ENCODE assay signal across 30 mouse cellular contexts in genomic region chr8:9204345-9205067, GRCm38 (mm10).
DNase-seq lines count a peak whose midpoint lies in the region; ATAC-seq and TF ChIP-seq lines count a peak whose summit lies in the region.
"Had no signal": no experiment of that assay in that cellular context is flagged by ENCODE, and none has a peak within 500 bp of the region (broad histone marks: within the 10 kb centered on the region; RNA-seq: fewer than 3 reads in every experiment).

No protein-coding gene starts in this region.

- peak overlapping the region; percentile 72 for H3K27ac ChIP-seq in forebrain, embryonic 10.5 days
- H3K27ac ChIP-seq in forebrain, postnatal 0 days (ENCODE audit: low read depth, low read length), result no peak overlapping the region
- peak overlapping the region; percentile 49 for H3K27ac ChIP-seq in testis, adult 2 months (ENCODE audit: control insufficient read depth, insufficient read depth, low read depth, low read length)
- peak overlapping the region; percentile 69 for H3K27ac ChIP-seq in forebrain, embryonic 12.5 days
- H3K27ac ChIP-seq: embryonic facial prominence, embryonic 15.5 days; heart, adult 2 months; heart, embryonic 13.5 days; hindbrain, embryonic 15.5 days; kidney, embryonic 15.5 days; limb, embryonic 13.5 days; liver, embryonic 13.5 days; midbrain, embryonic 12.5 days; neural tube, embryonic 12.5 days; stomach, postnatal 0 days had no signal

- 51% methylated on average over 10 of the region's 10 CpGs for WGBS in forebrain, embryonic 10.5 days
- WGBS in forebrain, postnatal 0 days, result 18% methylated on average over 10 of the region's 10 CpGs
- 23% methylated on average over 10 of the region's 10 CpGs for WGBS in forebrain, embryonic 12.5 days

- no peak for TF ChIP-seq POLR2A in testis, adult 2 months (IDR thresholded peaks at IDR 0.05; ENCODE audit: control insufficient read depth, low read depth, low read length)

- H3K27me3 ChIP-seq in forebrain, embryonic 10.5 days (ENCODE audit: poor library complexity, severe bottlenecking), result no peaks in the 10 kb centered on the region
- no peaks in the 10 kb centered on the region for H3K27me3 ChIP-seq in forebrain, postnatal 0 days (ENCODE audit: insufficient read depth, low read length)
- H3K27me3 ChIP-seq in testis, adult 2 months (ENCODE audit: control insufficient read depth, insufficient read depth, low read length), result no peaks in the 10 kb centered on the region
- H3K27me3 ChIP-seq in forebrain, embryonic 12.5 days, result no peaks in the 10 kb centered on the region
- H3K27me3 ChIP-seq: CH12.LX; embryonic facial prominence, embryonic 15.5 days; heart, embryonic 13.5 days; hindbrain, embryonic 15.5 days; kidney, embryonic 15.5 days; limb, embryonic 13.5 days; liver, embryonic 13.5 days; neural tube, embryonic 12.5 days had no signal

- peaks cover 3% of the 10 kb centered on the region; the same call in 1 of the 2 replicates for H3K9me3 ChIP-seq in forebrain, embryonic 10.5 days
- no peaks in the 10 kb centered on the region for H3K9me3 ChIP-seq in forebrain, postnatal 0 days (ENCODE audit: low read length)
- no peaks in the 10 kb centered on the region for H3K9me3 ChIP-seq in forebrain, embryonic 12.5 days
- H3K9me3 ChIP-seq: embryonic facial prominence, embryonic 15.5 days; G1E; heart, embryonic 13.5 days; hindbrain, embryonic 15.5 days; kidney, embryonic 15.5 days; limb, embryonic 13.5 days; liver, embryonic 13.5 days; midbrain, embryonic 12.5 days; neural tube, embryonic 12.5 days had no signal

- H3K4me2 ChIP-seq in forebrain, postnatal 0 days (ENCODE audit: low read depth), result no peak overlapping the region
- H3K4me2 ChIP-seq in forebrain, embryonic 12.5 days, result no peak overlapping the region
- H3K4me2 ChIP-seq: embryonic facial prominence, embryonic 15.5 days; heart, embryonic 13.5 days; hindbrain, embryonic 15.5 days; kidney, embryonic 15.5 days; limb, embryonic 13.5 days; liver, embryonic 13.5 days; midbrain, embryonic 12.5 days; neural tube, embryonic 12.5 days had no signal

- no peak for ATAC-seq in forebrain, postnatal 0 days
- peak; percentile 80; the same call in 1 of the 2 replicates for ATAC-seq in forebrain, embryonic 12.5 days (ENCODE audit: low FRiP score)
- ATAC-seq: intestine, postnatal 0 days had no signal

- peaks cover 38% of the 10 kb centered on the region for H3K4me1 ChIP-seq in forebrain, embryonic 10.5 days
- H3K4me1 ChIP-seq in forebrain, postnatal 0 days (ENCODE audit: insufficient read depth), result no peaks in the 10 kb centered on the region
- H3K4me1 ChIP-seq in testis, adult 2 months (ENCODE audit: control insufficient read depth, insufficient read depth, low read length), result peaks cover 5% of the 10 kb centered on the region
- H3K4me1 ChIP-seq in forebrain, embryonic 12.5 days, result peaks cover 7% of the 10 kb centered on the region; the same call in 1 of the 2 replicates
- H3K4me1 ChIP-seq: embryonic facial prominence, embryonic 15.5 days; hindbrain, embryonic 15.5 days; kidney, embryonic 15.5 days; liver, embryonic 13.5 days; neural tube, embryonic 12.5 days had no signal

- DNase-seq in forebrain, embryonic 10.5 days (ENCODE audit: extremely low spot score, low spot score), result no peak
- DNase-seq in forebrain, postnatal 0 days, result no peak
- DNase-seq in testis, postnatal 14 days (ENCODE audit: low spot score), result no peak
- no peak for DNase-seq in left cerebral cortex, adult 8-10 months (ENCODE audit: low spot score in 2 of 2)
- no peak for DNase-seq in urinary bladder, postnatal 25 days (ENCODE audit: low spot score)
- no peak for DNase-seq in kidney, adult 9 months
- DNase-seq: adrenal gland, postnatal 10 days; cerebellum, adult 8-10 months; cerebellum, postnatal 36 days; embryo, embryonic 11 days; gastrocnemius, postnatal 36 days; heart, adult 2 months; heart, postnatal 14 days; kidney, postnatal 36 days; liver, embryonic 13.5 days; lung, adult 2 months; thymus, postnatal 14 days had no signal

- no peak for TF ChIP-seq CTCF in forebrain, postnatal 0 days (IDR thresholded peaks at IDR 0.05; ENCODE audit: low read depth)
- no peak for TF ChIP-seq CTCF in testis, adult 2 months (IDR thresholded peaks at IDR 0.05; ENCODE audit: control insufficient read depth, insufficient read depth, insufficient replicate concordance, low read depth, low read length)

- H3K4me3 ChIP-seq in forebrain, embryonic 10.5 days, result no peak overlapping the region
- no peak overlapping the region for H3K4me3 ChIP-seq in forebrain, postnatal 0 days (ENCODE audit: low read depth, low read length)
- no peak overlapping the region for H3K4me3 ChIP-seq in testis, adult 2 months (ENCODE audit: control insufficient read depth, low read depth, low read length)
- no peak overlapping the region for H3K4me3 ChIP-seq in forebrain, embryonic 12.5 days (replicated peaks)
- H3K4me3 ChIP-seq: embryonic facial prominence, embryonic 15.5 days; heart, adult 2 months; heart, embryonic 13.5 days; hindbrain, embryonic 15.5 days; kidney, embryonic 15.5 days; limb, embryonic 13.5 days; liver, embryonic 13.5 days; midbrain, embryonic 12.5 days; neural tube, embryonic 12.5 days had no signal

- H3K9ac ChIP-seq in forebrain, postnatal 0 days, result no peak overlapping the region
- no peak overlapping the region for H3K9ac ChIP-seq in forebrain, embryonic 12.5 days
- H3K9ac ChIP-seq: embryonic facial prominence, embryonic 15.5 days; heart, embryonic 13.5 days; hindbrain, embryonic 15.5 days; kidney, embryonic 15.5 days; limb, embryonic 13.5 days; liver, embryonic 13.5 days; midbrain, embryonic 12.5 days; neural tube, embryonic 12.5 days had no signal

- no peaks in the 10 kb centered on the region for H3K36me3 ChIP-seq in forebrain, embryonic 10.5 days (replicated peaks)
- H3K36me3 ChIP-seq in forebrain, postnatal 0 days (ENCODE audit: insufficient read depth), result no peaks in the 10 kb centered on the region
- no peaks in the 10 kb centered on the region for H3K36me3 ChIP-seq in testis, adult 2 months (ENCODE audit: control insufficient read depth, insufficient read depth, low read length)
- H3K36me3 ChIP-seq in forebrain, embryonic 12.5 days (replicated peaks), result no peaks in the 10 kb centered on the region
- H3K36me3 ChIP-seq: embryonic facial prominence, embryonic 15.5 days; G1E; heart, embryonic 13.5 days; hindbrain, embryonic 15.5 days; kidney, embryonic 15.5 days; limb, embryonic 13.5 days; liver, embryonic 13.5 days; midbrain, embryonic 12.5 days; neural tube, embryonic 12.5 days had no signal
